Mouse (Mus musculus): ENCODE data around the gene Cnbd2. TPM values are rescaled to one million over a fixed set of nuclear protein-coding genes. Genes with fewer than 3 reads are reported as not detected.

Cnbd2 gene
- polyA plus RNA-seq (2015; fragmentation: Nextera tagmentation; extraction: Ambion mirVana): 6.2 and 6.8 TPM in 2 replicates

DNA sequence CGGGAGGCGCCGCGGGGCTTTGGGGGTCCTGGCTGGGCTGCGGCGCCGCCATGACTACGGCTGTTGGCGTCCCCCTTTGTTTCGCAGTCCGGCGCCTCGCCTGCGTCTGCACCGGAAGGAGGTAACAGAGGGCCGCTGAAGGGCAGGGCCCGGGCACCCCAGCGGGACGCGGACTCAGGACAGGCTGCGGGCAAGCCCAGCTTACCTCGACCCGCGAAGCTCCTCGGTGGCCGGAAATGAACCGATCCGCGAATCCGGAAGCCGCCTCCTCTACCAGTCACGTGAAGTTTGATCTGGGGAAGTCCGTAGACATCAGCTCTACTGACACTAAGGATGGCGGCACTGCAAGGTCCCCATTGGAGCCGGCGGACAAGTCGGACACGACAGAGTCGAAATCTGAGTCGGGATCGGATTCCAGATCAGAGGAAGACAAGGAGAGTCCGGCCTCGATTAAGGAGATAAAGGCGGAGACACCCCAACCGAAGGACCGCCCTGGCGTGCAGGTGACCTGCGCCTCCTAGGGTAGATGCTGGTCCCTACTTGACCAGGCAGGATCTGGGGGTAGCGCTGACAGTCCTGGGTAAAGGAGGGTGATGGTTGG, at the start of gene Cnbd2, which contains the start of gene Scand1:
Gene Cnbd2 (plus strand): TSS at position 3 of the 601 bp plus-strand sequence.
Gene Scand1 (minus strand): TSS at position 408 of the 601 bp plus-strand sequence.
- WGBS: under 1% methylated on average over 44 of the region's 49 CpGs
- peak within 1 kb of the TSS; percentile 68 for H3K4me2 ChIP-seq (ENCODE audit: low read length)
- peak within 1 kb of the TSS; percentile 98 for H3K27ac ChIP-seq (ENCODE audit: low read depth, low read length)
- no peaks in the 10 kb centered on the region for H3K9me3 ChIP-seq (ENCODE audit: control insufficient read depth, low read length)
- H3K4me1 ChIP-seq (ENCODE audit: control insufficient read depth, insufficient read depth, low read depth, low read length): peaks cover 13% of the 10 kb centered on the region
- ATAC-seq: peak; percentile 96
- peak within 1 kb of the TSS; percentile 93 for H3K4me3 ChIP-seq (ENCODE audit: low read length)
- peak within 1 kb of the TSS; percentile 96 for H3K9ac ChIP-seq (ENCODE audit: low read depth, low read length)
- H3K36me3 ChIP-seq (ENCODE audit: control insufficient read depth, insufficient read depth, low read length): peaks cover 3% of the 10 kb centered on the region; the same call in 1 of the 2 replicates
- no peaks in the 10 kb centered on the region for H3K27me3 ChIP-seq (replicated peaks; ENCODE audit: control insufficient read depth, insufficient read depth, low read length)

DNA sequence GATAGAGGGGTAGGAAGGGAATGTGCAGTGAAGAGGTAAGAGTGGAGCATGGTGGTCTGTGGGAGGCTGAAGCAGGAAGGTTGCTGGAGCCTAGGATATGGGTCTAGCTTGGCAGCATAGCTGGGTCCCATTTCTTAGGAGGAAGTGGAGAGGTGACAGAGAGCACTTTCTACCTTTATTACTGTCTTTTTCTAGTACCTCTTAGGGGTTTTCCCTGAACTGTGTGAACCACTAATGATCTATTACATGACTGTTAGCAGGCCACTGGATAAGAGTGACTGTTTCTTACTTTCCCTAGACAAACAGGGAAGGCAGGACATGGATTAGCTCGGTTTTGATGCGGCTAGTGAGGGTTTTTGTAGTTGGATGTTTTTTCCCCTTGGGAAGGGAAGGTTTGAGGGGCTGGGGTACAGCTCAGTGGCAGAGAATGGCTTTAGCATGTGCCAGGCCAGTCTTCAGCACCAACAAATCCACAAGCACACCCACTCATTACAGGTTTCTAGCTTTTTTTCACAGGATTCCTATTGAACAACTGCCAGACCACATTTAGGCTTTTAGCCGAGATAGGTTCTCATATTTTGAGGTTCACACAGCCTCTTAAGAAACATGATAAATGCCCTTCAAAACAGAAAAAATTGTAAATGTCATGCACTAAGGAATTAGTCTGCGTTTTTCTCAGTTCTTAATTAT, 48.8 kb upstream of the Cnbd2 start:
- Histone ChIP-seq H3K4me2 (ENCODE audit: low read length) (no peak overlapping the region), H3K36me3 (ENCODE audit: control insufficient read depth, insufficient read depth, low read length) (peaks cover 2% of the 10 kb centered on the region; the same call in 1 of the 2 replicates), H3K27ac (ENCODE audit: low read depth, low read length) (no peak overlapping the region), H3K9ac (ENCODE audit: low read depth, low read length) (no peak overlapping the region), H3K4me1 (ENCODE audit: control insufficient read depth, insufficient read depth, low read depth, low read length) (no peaks in the 10 kb centered on the region), H3K4me3 (ENCODE audit: low read length) (no peak overlapping the region), H3K27me3 (replicated peaks; ENCODE audit: control insufficient read depth, insufficient read depth, low read length) (no peaks in the 10 kb centered on the region), H3K9me3 (ENCODE audit: control insufficient read depth, low read length) (no peaks in the 10 kb centered on the region)
- WGBS: 91% methylated on average over 4 of the region's 4 CpGs
- ATAC-seq: no peak

DNA sequence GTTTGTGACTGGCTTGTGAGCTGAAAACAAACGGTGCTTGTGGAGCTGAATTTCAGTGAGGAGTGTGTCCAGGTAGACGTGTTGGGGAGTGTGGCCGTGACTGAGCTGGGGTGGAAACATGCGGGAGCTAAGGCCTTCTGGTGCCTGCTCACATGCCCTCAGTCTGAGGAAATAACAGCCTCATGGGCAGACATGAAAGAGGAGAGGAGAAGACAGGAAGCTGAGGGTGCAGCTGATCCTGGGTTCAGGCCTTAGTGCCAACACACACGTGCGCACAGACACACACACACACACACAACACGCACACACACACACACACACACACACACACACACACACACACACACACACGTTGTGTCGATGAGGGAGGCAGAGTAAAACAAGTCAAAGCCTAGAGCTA, 44.5 kb upstream of the Cnbd2 start:
- Histone ChIP-seq H3K4me3 (ENCODE audit: low read length) (no peak overlapping the region), H3K9ac (ENCODE audit: low read depth, low read length) (no peak overlapping the region), H3K4me2 (ENCODE audit: low read length) (no peak overlapping the region), H3K27me3 (replicated peaks; ENCODE audit: control insufficient read depth, insufficient read depth, low read length) (no peaks in the 10 kb centered on the region), H3K36me3 (ENCODE audit: control insufficient read depth, insufficient read depth, low read length) (no peaks in the 10 kb centered on the region), H3K4me1 (ENCODE audit: control insufficient read depth, insufficient read depth, low read depth, low read length) (no peaks in the 10 kb centered on the region), H3K9me3 (ENCODE audit: control insufficient read depth, low read length) (no peaks in the 10 kb centered on the region), H3K27ac (ENCODE audit: low read depth, low read length) (no peak overlapping the region)
- ATAC-seq: no peak
- 93% methylated on average over 9 of the region's 9 CpGs for WGBS

DNA sequence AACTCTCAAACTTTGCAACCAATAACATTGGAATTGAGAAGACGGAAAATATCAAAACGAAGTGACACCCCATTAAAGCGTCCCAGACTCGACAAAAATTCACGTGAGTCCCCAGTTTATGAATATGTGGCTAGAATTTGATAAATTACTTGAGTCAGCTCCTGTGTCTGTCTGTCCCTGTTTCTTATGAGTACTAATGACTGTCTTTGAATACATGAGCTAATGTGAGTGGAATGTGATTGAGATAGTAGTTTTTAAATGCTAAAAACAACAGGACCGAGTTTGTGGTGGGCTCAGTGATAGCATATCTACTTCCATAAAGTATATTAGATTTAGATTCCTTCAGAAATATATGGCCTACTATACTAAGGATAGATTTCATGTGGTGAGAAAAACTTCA, 39.5 kb upstream of the Cnbd2 start:
- Histone ChIP-seq H3K27ac (ENCODE audit: low read depth, low read length) (no peak overlapping the region), H3K4me2 (ENCODE audit: low read length) (no peak overlapping the region), H3K9ac (ENCODE audit: low read depth, low read length) (no peak overlapping the region), H3K4me1 (ENCODE audit: control insufficient read depth, insufficient read depth, low read depth, low read length) (no peaks in the 10 kb centered on the region), H3K36me3 (ENCODE audit: control insufficient read depth, insufficient read depth, low read length) (peaks cover 5% of the 10 kb centered on the region), H3K4me3 (ENCODE audit: low read length) (no peak overlapping the region), H3K9me3 (ENCODE audit: control insufficient read depth, low read length) (no peaks in the 10 kb centered on the region), H3K27me3 (replicated peaks; ENCODE audit: control insufficient read depth, insufficient read depth, low read length) (no peaks in the 10 kb centered on the region)
- 98% methylated on average over 6 of the region's 6 CpGs for WGBS
- ATAC-seq: no peak

DNA sequence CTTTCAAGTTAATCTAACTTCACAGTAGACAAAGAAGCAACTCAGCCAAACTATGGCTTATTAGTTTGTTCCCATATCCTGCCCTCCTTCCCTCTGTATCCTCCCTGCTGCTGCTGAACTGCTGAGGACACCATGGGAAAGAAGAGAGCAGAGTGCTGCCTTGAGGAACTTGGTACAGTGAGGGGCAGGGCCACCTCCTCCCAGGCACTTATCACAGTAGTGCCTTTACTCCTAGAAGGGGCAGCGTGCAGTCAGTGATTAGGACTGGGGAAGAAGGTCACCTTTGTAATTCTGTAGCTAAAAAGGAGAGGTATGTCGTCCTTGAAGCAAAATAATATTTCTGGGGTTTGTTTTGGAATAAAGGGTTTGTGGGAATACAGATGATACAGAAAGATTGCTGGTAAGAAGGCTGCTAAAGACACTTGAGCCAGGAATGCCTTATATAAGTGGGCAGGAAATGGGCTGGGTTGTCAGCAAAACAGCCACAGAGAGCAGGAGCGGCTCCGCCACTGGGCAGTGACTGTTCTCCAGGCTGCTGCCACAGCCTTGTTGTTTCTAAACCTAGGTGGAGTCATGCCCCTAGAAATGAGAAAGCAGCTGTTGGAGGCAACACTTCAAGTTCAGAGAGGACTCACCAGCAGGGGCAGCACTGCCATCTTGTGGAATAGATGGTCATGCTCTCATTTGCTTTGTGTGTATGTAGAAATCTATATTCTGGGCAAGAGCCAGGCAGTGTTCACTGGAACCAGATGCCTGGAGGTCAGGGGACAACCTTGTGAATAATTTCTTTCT, 33.7 kb upstream of the Cnbd2 start:
- Histone ChIP-seq H3K9ac (ENCODE audit: low read depth, low read length) (no peak overlapping the region), H3K4me3 (ENCODE audit: low read length) (no peak overlapping the region), H3K9me3 (ENCODE audit: control insufficient read depth, low read length) (no peaks in the 10 kb centered on the region), H3K27me3 (replicated peaks; ENCODE audit: control insufficient read depth, insufficient read depth, low read length) (no peaks in the 10 kb centered on the region), H3K4me2 (ENCODE audit: low read length) (no peak overlapping the region), H3K36me3 (ENCODE audit: control insufficient read depth, insufficient read depth, low read length) (peaks cover 5% of the 10 kb centered on the region), H3K4me1 (ENCODE audit: control insufficient read depth, insufficient read depth, low read depth, low read length) (no peaks in the 10 kb centered on the region), H3K27ac (ENCODE audit: low read depth, low read length) (peak overlapping the region; percentile 69)
- ATAC-seq: peak; percentile 80
- 60% methylated on average over 4 of the region's 4 CpGs for WGBS

DNA sequence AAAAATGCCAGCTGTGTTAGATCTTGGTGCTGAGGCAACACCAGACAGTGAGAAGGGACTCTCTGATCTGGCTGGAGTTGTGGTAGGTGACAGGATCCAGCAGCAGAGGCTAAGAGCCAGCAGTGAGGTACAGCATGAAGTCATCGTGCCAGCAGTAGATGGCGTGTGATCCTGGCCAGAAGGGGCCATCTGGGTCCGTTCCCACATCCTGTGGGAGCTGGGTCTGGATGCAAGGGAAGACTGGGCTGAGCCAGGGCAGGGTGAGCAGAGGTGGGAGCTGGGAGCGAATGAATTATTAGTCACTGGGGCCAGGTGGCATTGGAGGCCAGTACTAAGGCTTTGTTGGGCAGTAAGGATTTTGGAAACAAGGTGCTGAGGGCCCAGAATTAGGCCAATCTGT, 30.9 kb upstream of the Cnbd2 start:
- no peak overlapping the region for H3K9ac ChIP-seq (ENCODE audit: low read depth, low read length)
- WGBS: 74% methylated on average over 4 of the region's 4 CpGs
- no peaks in the 10 kb centered on the region for H3K36me3 ChIP-seq (ENCODE audit: control insufficient read depth, insufficient read depth, low read length)
- no peak overlapping the region for H3K4me2 ChIP-seq (ENCODE audit: low read length)
- no peak for ATAC-seq
- H3K27ac ChIP-seq (ENCODE audit: low read depth, low read length): no peak overlapping the region
- no peaks in the 10 kb centered on the region for H3K4me1 ChIP-seq (ENCODE audit: control insufficient read depth, insufficient read depth, low read depth, low read length)
- H3K4me3 ChIP-seq (ENCODE audit: low read length): no peak overlapping the region
- H3K9me3 ChIP-seq (ENCODE audit: control insufficient read depth, low read length): no peaks in the 10 kb centered on the region
- no peaks in the 10 kb centered on the region for H3K27me3 ChIP-seq (replicated peaks; ENCODE audit: control insufficient read depth, insufficient read depth, low read length)

DNA sequence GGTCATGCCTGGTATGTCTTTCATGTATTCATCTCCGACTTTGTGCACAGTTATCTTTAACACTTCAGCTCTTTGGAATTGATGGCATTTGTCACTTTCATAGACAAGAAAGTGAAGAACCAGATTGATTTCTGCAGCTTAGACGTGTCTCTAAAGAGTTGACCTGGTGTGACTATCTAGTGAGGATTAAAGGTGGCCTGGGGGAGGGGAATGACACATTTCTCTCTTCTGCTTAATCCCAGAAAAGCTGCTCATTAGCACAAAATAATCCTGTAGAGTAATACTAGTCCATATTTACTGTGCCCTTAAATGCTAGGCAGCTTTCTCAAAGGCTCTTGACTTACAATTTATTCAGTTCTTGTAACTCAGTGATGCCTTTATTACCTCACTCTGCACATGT, 26.9 kb upstream of the Cnbd2 start:
- Histone ChIP-seq H3K27ac (ENCODE audit: low read depth, low read length) (no peak overlapping the region), H3K4me3 (ENCODE audit: low read length) (no peak overlapping the region), H3K36me3 (ENCODE audit: control insufficient read depth, insufficient read depth, low read length) (no peaks in the 10 kb centered on the region; the same call in 1 of the 2 replicates), H3K9ac (ENCODE audit: low read depth, low read length) (no peak overlapping the region), H3K4me2 (ENCODE audit: low read length) (no peak overlapping the region), H3K9me3 (ENCODE audit: control insufficient read depth, low read length) (no peaks in the 10 kb centered on the region), H3K27me3 (replicated peaks; ENCODE audit: control insufficient read depth, insufficient read depth, low read length) (no peaks in the 10 kb centered on the region), H3K4me1 (ENCODE audit: control insufficient read depth, insufficient read depth, low read depth, low read length) (no peaks in the 10 kb centered on the region)
- WGBS: 80% methylated on average over 2 of the region's 2 CpGs
- no peak for ATAC-seq

DNA sequence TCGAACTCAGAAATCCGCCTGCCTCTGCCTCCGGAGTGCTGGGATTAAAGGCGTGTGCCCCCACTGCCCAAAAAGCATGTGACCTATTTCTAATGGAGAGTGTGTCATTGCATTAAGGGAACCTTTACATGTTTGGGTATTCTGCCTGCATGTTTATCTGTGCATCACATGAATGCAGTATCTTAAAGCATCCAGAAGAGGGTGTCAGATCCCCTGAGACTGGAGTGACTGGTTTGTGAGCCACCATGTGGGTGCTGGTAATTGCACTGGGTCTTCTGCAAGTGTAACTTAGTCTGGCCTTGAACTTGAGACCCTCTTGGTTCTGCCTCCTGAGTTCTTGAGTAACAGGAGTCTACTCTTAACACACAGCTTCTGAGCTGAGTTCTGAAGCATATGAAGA, 25.4 kb upstream of the Cnbd2 start:
- Histone ChIP-seq H3K27me3 (replicated peaks; ENCODE audit: control insufficient read depth, insufficient read depth, low read length) (no peaks in the 10 kb centered on the region), H3K4me2 (ENCODE audit: low read length) (no peak overlapping the region), H3K4me3 (ENCODE audit: low read length) (no peak overlapping the region), H3K36me3 (ENCODE audit: control insufficient read depth, insufficient read depth, low read length) (no peaks in the 10 kb centered on the region; the same call in 1 of the 2 replicates), H3K27ac (ENCODE audit: low read depth, low read length) (no peak overlapping the region), H3K9ac (ENCODE audit: low read depth, low read length) (no peak overlapping the region), H3K9me3 (ENCODE audit: control insufficient read depth, low read length) (no peaks in the 10 kb centered on the region), H3K4me1 (ENCODE audit: control insufficient read depth, insufficient read depth, low read depth, low read length) (no peaks in the 10 kb centered on the region)
- no peak for ATAC-seq
- WGBS: over 99% methylated on average over 4 of the region's 4 CpGs

DNA sequence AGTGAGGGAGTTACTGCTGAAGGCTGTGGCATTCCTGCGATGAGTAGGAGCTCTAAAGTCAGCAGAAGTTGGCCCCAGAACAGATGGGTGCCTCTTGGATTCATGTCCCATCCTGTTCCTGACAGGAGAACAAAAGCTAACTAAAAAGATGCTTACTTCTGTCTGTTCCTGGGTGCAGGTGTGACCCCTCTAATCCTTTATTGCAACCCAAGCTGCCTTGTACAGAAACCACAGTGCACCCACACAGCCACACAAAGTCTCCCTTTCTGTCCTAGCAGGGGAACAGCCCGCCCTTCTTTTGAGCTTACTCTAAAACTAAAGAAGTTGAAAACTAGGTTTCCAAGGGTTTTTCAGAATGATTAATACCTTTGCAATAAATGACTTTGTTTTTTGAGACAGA, 23.9 kb upstream of the Cnbd2 start:
- H3K27me3 ChIP-seq (replicated peaks; ENCODE audit: control insufficient read depth, insufficient read depth, low read length): no peaks in the 10 kb centered on the region
- no peak overlapping the region for H3K27ac ChIP-seq (ENCODE audit: low read depth, low read length)
- no peaks in the 10 kb centered on the region for H3K4me1 ChIP-seq (ENCODE audit: control insufficient read depth, insufficient read depth, low read depth, low read length)
- no peaks in the 10 kb centered on the region; the same call in 1 of the 2 replicates for H3K36me3 ChIP-seq (ENCODE audit: control insufficient read depth, insufficient read depth, low read length)
- ATAC-seq: no peak
- H3K4me3 ChIP-seq (ENCODE audit: low read length): no peak overlapping the region
- no peaks in the 10 kb centered on the region for H3K9me3 ChIP-seq (ENCODE audit: control insufficient read depth, low read length)
- H3K4me2 ChIP-seq (ENCODE audit: low read length): no peak overlapping the region
- H3K9ac ChIP-seq (ENCODE audit: low read depth, low read length): no peak overlapping the region
- 95% methylated on average over 2 of the region's 2 CpGs for WGBS
